Mouse (Mus musculus): ENCODE measurements around the gene Gm4553.
"Not testable (repeated sequence)": the region's sequence is repeated elsewhere in the genome, so short reads cannot be mapped to it uniquely, and the experiment has no call there.

GRCm38 (mm10) chr7:142157013-142157412 lies 8.5 kb downstream of the Gm4553 start, which contains the start of gene Gm29735:
- not testable (repeated sequence) for TF ChIP-seq CTCF (IDR thresholded peaks at IDR 0.05; ENCODE audit: low read depth, low read length); POLR2A (IDR thresholded peaks at IDR 0.05; ENCODE audit: extremely low read depth, insufficient read depth, low read length)

Measured in liver, adult 2 months (tissue).